Mouse (Mus musculus) hindbrain, embryonic 16.5 days (tissue): ENCODE measurements around the gene Cmip. TPM values are rescaled to one million over a fixed set of nuclear protein-coding genes. Genes with fewer than 3 reads are reported as not detected.

Experiments used
- ATAC-seq: fragments of 200-750 bp; cut with Nextera tagmentation; 2 replicates; pipeline ENCODE4 v1.8.0; 2017; ENCODE audit warnings: moderate TSS enrichment, moderate library complexity
- H3K27ac ChIP-seq: fragments of 300-500 bp; sonication (generic); 2 replicates; pipeline ENCODE4 v1.5.1; 2014; ENCODE audit warnings: low read depth, mild to moderate bottlenecking, control low read depth, low read length, moderate library complexity
- H3K27me3 ChIP-seq: fragments of 300-500 bp; sonication (generic); replicated peaks from 2 replicates; pipeline ENCODE4 v1.6.1; 2014; ENCODE audit warnings: low read length; ENCODE audit not compliant: control insufficient read depth, insufficient read depth
- H3K36me3 ChIP-seq: fragments of 300-500 bp; sonication (generic); 2 replicates; pipeline ENCODE4 v1.6.1; 2014; ENCODE audit warnings: mild to moderate bottlenecking, low read length, moderate library complexity, mixed read lengths; ENCODE audit not compliant: control insufficient read depth, insufficient read depth
- H3K4me1 ChIP-seq: fragments of 300-500 bp; sonication (generic); 2 replicates; pipeline ENCODE4 v1.6.1; 2014; ENCODE audit warnings: low read depth, low read length; ENCODE audit not compliant: control insufficient read depth, insufficient read depth
- H3K4me2 ChIP-seq: fragments of 300-500 bp; sonication (generic); 2 replicates; pipeline ENCODE4 v1.6.1; 2014; ENCODE audit warnings: mild to moderate bottlenecking, low read length, control low read depth, moderate library complexity
- H3K4me3 ChIP-seq: fragments of 300-500 bp; sonication (generic); 2 replicates; pipeline ENCODE4 v1.5.1; 2014; ENCODE audit warnings: mild to moderate bottlenecking, low read length, control low read depth, moderate library complexity
- H3K9ac ChIP-seq: fragments of 300-500 bp; sonication (generic); 2 replicates; pipeline ENCODE4 v1.6.1; 2014; ENCODE audit warnings: low read depth, mild to moderate bottlenecking, control low read depth, low read length, moderate library complexity
- H3K9me3 ChIP-seq: fragments of 300-500 bp; sonication (generic); 2 replicates; pipeline ENCODE4 v1.6.1; 2014; ENCODE audit warnings: mild to moderate bottlenecking, low read length, moderate library complexity; ENCODE audit not compliant: control insufficient read depth
- WGBS: fragments of 180-500 bp; shearing (Covaris S2); extraction: QIAGEN DNeasy Blood & Tissue Kit; methylation state at CpG from one replicate; pipeline ENCODE4 v1.1.7; 2014; 5-methylcytosine and 5-hydroxymethylcytosine counted together
- polyA plus RNA-seq: library from polyadenylated mRNA; unstranded; fragments of >200 nt; fragmentation: Nextera tagmentation; extraction: Ambion mirVana; gene quantifications from 2 replicates; pipeline ENCODE4 v1.2.1, GENCODE M21; 2015

Gene Cmip
- polyA plus RNA-seq, 1 experiment from 2014 or later: 143 TPM

DNA sequence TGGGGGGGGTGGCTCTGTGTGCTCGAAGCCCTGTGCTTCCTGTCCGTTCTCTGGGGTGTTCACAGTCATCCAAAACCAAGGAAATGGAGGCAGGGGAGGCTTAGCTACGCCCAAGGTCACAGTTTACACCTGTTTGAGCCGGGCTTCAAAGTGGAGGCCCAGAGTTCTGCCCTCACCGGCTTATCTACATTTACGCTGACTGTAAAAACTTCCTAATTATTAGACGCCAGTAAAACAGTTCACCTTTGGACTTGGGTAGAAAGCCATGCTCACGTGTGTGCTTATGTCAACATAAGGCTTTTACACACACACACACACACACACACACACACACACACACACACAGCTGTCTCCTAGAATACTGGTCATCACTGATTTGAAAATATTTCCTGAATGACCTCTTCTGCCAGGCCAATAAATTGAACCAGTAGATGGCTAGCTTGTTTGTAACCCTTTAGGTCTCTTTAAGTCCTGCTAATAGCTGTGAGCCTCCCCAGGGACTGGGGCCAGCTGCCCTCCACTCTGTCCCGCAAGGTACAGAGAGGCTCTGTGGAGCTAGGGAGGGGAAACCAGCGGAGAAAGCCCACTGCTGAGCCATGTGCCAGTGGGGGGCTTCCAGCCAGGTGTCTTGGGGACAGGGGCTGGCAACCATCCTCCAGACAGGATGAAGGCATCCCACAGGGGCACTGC, 77.3 kb downstream of the Cmip start:
- H3K4me3 ChIP-seq: no peak overlapping the region
- no peak overlapping the region for H3K9ac ChIP-seq
- H3K36me3 ChIP-seq: no peaks in the 10 kb centered on the region
- peaks cover 46% of the 10 kb centered on the region for H3K4me1 ChIP-seq
- WGBS: 54% methylated on average over 10 of the region's 10 CpGs
- ATAC-seq: no peak
- no peaks in the 10 kb centered on the region for H3K27me3 ChIP-seq
- H3K4me2 ChIP-seq: no peak overlapping the region
- H3K27ac ChIP-seq: no peak overlapping the region; the same call in 1 of the 2 replicates
- no peaks in the 10 kb centered on the region for H3K9me3 ChIP-seq

DNA sequence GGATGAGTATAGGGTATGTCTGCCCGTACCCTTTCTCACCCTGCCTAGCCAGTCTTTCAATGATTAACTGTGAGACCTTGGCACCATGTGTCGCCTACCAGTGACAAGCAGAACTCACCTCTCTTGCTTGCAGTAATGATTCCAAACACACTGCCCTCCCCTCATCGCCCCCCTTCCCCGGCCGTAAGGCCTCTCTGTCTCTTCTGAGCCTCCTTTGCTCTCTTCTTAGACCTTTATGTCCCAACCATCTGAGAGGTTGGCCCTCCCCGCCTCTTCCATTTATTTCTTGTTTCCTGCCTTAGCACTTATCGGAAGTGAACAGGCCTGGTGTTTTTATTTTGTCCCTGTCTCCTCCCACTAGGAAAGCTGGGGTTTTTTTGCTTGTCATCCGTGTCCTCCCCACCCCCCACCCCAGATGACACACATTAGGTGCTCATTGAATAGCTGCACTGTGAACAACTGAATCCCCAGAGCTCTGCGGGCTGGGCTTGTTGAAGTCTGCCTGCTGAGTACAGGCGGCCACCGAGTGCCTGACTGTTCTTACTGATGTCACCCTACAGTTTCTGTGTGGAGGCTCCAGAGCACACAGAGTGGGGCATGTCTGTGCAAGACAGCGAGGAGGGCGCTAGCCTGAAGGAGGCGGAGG, 78.0 kb downstream of the Cmip start:
- WGBS: 36% methylated on average over 14 of the region's 14 CpGs
- H3K9ac ChIP-seq: no peak overlapping the region; the same call in 1 of the 2 replicates
- no peaks in the 10 kb centered on the region for H3K27me3 ChIP-seq
- no peaks in the 10 kb centered on the region for H3K36me3 ChIP-seq
- no peaks in the 10 kb centered on the region for H3K9me3 ChIP-seq
- H3K4me2 ChIP-seq: no peak overlapping the region
- no peak overlapping the region for H3K4me3 ChIP-seq
- peak; percentile 19; the same call in 1 of the 2 replicates for ATAC-seq
- H3K4me1 ChIP-seq: peaks cover 44% of the 10 kb centered on the region
- peak overlapping the region; percentile 16; the same call in 1 of the 2 replicates for H3K27ac ChIP-seq

DNA sequence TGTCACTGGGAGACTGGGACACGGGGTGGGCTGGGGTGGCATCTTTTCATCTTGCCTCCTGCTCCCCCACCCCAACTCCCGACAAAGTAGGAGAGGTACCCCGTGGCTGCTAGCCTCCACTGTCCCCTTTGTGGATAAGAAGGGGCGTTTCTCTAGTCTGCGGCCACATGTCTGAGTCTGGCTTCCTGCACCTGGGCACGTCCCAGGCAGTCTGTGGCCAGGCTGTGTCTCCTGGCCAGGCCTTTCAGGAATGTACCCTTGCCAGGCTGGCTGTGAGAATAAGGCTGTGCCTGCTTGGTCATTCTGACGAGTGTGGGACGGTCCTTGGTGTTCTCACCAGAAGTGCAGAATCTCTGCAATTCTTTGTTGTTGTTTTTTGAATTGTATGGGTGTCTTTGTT, 78.6 kb downstream of the Cmip start:
- peak; percentile 6; the same call in 1 of the 2 replicates for ATAC-seq
- H3K36me3 ChIP-seq: no peaks in the 10 kb centered on the region
- no peaks in the 10 kb centered on the region for H3K27me3 ChIP-seq
- H3K27ac ChIP-seq: 0 out of 2 replicates have a peak overlapping the region, but pooled peaks have one; percentile 16
- no peak overlapping the region for H3K4me3 ChIP-seq
- WGBS: 37% methylated on average over 8 of the region's 8 CpGs
- H3K4me2 ChIP-seq: no peak overlapping the region
- peaks cover 47% of the 10 kb centered on the region for H3K4me1 ChIP-seq
- H3K9ac ChIP-seq: peak overlapping the region; percentile 15; the same call in 1 of the 2 replicates
- H3K9me3 ChIP-seq: no peaks in the 10 kb centered on the region

DNA sequence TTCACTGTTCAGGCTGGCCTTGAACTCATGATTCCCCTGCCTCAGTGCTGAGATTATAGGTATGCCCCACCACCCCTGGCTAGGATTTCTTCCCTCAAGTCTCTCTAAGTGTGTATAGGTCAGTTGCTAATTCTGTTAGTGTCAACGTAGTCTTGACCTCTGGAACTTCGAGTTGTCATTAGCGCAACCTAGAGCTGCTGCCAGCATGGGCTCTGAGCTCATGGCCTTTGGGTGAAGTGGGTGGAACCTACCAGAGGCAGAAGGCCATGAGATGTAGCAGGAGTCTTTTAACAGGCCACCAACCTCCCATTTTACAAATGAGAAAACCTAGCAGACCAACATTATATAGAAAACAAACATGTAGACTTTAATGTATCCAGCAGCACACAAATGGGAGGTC, 80.3 kb downstream of the Cmip start:
- Histone ChIP-seq H3K4me2 (no peak overlapping the region), H3K4me3 (no peak overlapping the region), H3K9ac (no peak overlapping the region), H3K9me3 (no peaks in the 10 kb centered on the region), H3K36me3 (no peaks in the 10 kb centered on the region), H3K27ac (no peak overlapping the region), H3K27me3 (no peaks in the 10 kb centered on the region), H3K4me1 (peaks cover 48% of the 10 kb centered on the region)
- ATAC-seq: no peak
- WGBS: 93% methylated on average over 3 of the region's 3 CpGs

DNA sequence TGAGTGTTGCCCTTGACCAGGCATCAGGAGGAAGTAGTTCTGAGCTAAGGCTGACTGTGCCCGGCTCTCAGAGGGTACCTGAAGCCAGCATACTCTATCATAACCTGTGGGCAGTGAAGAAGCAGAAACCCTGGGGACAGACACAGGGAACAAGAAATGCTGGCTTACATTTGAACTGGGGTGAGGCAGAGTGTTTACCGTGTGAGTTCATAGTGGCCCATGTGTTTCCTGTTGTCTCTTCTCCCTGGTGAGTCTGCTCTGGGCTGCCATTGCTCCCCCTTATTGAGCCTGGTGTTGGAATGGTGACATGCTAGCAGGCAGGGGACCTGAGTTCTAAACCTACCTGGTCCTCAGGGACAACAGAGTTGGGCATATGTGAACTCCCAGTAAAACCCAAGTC, 81.8 kb downstream of the Cmip start:
- H3K27me3 ChIP-seq: no peaks in the 10 kb centered on the region
- WGBS: 65% methylated on average over 2 of the region's 2 CpGs
- H3K4me2 ChIP-seq: no peak overlapping the region
- ATAC-seq: no peak
- no peaks in the 10 kb centered on the region for H3K36me3 ChIP-seq
- no peak overlapping the region for H3K4me3 ChIP-seq
- no peak overlapping the region for H3K9ac ChIP-seq
- peaks cover 38% of the 10 kb centered on the region for H3K4me1 ChIP-seq
- no peaks in the 10 kb centered on the region for H3K9me3 ChIP-seq
- H3K27ac ChIP-seq: no peak overlapping the region

DNA sequence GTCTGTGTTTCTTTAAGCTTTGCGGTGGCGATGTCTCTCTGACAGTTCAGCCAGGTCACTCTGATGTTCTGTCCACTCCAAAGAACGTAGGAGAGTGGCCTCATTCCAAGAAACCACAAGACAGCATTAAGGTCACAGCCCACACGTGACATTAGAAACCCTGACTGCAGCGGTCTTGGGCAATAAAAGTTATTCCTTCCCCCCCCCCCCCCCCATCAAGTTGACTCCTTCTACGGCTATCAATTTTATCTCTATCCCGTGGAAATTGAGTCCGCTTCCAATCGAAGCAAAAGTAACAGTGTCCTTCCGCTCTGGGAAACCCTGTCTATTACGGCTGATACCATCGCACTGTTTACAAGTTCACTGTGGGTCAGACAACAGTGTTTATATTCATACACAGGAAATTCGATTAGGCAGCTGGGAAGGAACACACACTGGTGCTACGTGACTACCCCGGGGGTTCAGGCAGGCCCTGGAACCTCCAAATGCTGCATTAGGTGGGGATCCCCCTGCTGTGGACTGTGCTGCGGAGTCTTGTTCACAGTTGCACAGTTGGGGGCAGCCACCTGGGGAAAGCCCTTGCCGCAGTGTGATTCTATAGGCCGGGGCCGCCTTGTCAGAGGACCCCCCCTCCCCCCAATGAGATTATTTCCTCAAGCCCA, 82.6 kb downstream of the Cmip start:
- 45% methylated on average over 19 of the region's 19 CpGs for WGBS
- H3K4me1 ChIP-seq: peaks cover 31% of the 10 kb centered on the region
- no peak overlapping the region for H3K9ac ChIP-seq

DNA sequence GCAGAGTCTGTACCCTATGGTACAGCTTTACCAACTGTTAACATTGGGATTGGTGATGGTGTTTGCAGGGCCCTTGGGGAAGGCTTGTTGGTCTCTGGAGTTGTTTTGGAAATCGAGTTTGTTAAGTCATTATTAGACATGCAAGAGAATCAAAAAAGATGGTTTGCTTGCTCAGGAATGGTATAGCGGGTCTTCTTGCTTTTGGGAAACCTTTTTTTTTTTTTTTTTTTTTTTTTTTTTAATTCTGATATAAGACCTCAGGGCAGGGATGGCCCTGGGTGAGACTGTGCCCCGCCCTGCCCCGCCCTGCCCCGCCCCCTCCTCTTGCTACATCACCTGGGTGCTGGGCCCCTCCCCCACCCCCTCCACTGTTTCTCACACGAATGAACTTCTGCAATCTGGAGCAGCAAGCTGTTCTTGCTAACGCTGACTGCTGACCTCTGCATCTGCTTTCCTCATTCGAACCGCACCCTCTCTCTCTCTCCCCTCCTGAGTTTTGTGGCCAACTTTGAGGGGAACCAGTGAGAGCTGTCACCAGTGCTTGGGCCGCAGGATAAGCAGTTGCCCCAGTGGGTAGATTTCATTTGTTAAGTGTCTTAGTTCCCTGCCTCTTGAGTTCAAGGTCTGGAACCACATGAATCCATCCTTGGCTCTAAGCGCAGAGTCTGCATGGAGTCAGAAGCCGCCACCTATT, 83.2 kb downstream of the Cmip start:
- 40% methylated on average over 12 of the region's 12 CpGs for WGBS
- Histone ChIP-seq H3K4me2 (no peak overlapping the region), H3K9ac (no peak overlapping the region), H3K27ac (no peak overlapping the region), H3K4me1 (peaks cover 28% of the 10 kb centered on the region), H3K27me3 (no peaks in the 10 kb centered on the region), H3K36me3 (no peaks in the 10 kb centered on the region), H3K4me3 (no peak overlapping the region), H3K9me3 (no peaks in the 10 kb centered on the region)
- ATAC-seq: no peak

More for the DNA sequence above, 82.6 kb downstream of the Cmip start:
- Histone ChIP-seq H3K36me3 (no peaks in the 10 kb centered on the region), H3K27ac (no peak overlapping the region), H3K27me3 (no peaks in the 10 kb centered on the region), H3K4me3 (no peak overlapping the region), H3K4me2 (no peak overlapping the region), H3K9me3 (no peaks in the 10 kb centered on the region)
- ATAC-seq: peak; percentile 30; the same call in 1 of the 2 replicates

DNA sequence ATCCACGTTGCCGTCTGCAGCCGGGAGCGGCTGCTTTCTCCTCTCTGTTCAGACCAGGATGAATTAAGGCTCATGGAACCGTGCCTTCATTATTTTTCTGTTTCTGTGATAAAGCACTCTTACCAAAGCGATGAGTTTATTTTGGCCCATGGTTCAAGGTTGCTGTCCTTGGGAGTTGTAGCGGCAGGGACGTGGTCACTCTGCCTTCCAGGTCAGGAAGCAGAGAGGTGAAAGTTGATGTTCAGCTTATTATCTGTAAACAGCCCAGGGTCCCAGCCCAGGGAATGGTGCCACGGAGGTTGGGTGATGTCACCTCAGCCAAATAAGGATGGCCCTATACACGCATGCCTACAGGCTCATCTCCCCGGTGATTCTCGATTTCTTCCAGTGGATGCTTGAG, 83.9 kb downstream of the Cmip start:
- no peak overlapping the region for H3K9ac ChIP-seq
- H3K36me3 ChIP-seq: no peaks in the 10 kb centered on the region
- H3K4me3 ChIP-seq: no peak overlapping the region
- WGBS: 89% methylated on average over 12 of the region's 12 CpGs
- H3K4me1 ChIP-seq: peaks cover 21% of the 10 kb centered on the region
- H3K9me3 ChIP-seq: no peaks in the 10 kb centered on the region
- H3K27ac ChIP-seq: no peak overlapping the region
- no peak overlapping the region for H3K4me2 ChIP-seq
- no peak for ATAC-seq
- no peaks in the 10 kb centered on the region for H3K27me3 ChIP-seq
